Mouse (Mus musculus) thymus, adult 18-20 months (tissue): ENCODE data around the gene Defb20.
A peak's percentile ranks its signal among the peaks of the same experiment; 100 is the strongest.
"Not testable (repeated sequence)": the region's sequence is repeated elsewhere in the genome, so short reads cannot be mapped to it uniquely, and the experiment has no call there.

ENCODE experiments used
- DNase-seq, 2 experiments: peaks; one replicate each; pipeline ENCODE4 v3.0.0; 2022; ENCODE audit warnings: mixed read lengths in 2 of 2

The Defb20 gene

DNA sequence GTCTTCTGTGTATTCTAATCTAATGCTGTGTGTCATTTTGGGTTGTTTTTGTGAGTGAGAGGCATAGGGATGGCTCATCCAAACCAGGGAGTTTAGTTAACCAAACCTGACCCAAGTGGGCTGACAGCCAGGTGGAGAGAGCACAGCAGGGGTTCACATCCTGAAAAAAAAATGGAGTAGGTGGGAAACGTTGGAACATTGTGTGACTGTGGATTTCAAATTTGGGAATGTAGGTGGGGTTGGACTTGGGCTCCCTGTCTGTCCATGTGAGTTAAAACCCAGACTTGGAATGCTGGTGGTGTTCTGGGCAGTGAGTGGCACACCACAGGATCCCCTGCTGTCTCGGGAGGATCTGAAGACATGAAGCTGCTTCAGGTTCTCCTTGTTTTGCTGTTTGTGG is at the start of gene Defb20:
Gene Defb20 (plus strand): TSS at position 301 of the 400 bp plus-strand sequence.
- DNase-seq: no peak

DNA sequence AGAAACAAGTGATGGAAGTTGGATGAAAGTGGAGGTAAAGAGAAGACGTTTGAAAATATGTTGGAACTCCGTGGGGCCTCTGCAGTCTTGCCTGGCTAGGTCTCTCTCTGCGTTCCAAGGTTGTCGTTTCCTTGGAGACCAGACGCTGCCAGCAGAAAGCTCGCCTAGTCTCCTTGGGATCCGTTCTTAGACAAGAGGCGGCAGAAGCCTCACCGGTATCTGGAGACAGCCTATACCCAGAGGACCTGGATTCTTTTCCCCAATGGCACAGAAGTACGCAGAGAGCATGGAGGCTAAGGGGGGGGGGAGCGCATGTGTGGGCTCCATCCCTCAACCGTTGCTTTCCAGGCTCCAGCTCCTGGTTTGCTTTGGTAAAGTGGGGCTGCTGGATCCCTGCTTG is 49.4 kb upstream of the Defb20 start:
- no peak for DNase-seq

- DNase-seq: not testable (repeated sequence)
Measured at GRCm38 (mm10) chr2:152428481-152428880, 48.4 kb upstream of the Defb20 start.

DNA sequence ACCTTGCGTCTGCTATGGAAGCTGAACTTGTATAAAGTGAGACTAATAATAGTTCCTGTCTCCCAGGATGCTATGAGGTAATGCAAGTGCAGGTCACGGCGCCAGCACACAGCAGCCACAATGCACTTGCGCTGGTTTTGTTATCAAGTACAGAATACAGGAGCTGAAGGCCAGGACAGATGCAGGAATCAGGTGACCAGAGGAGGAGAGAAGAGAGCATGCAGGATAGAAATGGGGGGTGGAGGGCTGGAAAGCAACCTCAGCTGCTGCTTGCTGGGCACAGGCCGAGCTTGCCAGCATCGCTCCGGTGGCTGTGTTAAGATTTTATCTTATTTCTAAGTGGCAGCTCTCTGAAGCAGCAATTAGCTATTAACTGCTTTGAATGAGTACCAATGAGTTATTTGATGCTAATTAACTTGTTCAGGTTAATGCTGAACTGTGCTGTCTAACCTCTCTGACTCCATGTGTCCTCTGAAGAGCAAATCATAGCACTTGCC is 40.4 kb upstream of the Defb20 start:
- no peak for DNase-seq

DNA sequence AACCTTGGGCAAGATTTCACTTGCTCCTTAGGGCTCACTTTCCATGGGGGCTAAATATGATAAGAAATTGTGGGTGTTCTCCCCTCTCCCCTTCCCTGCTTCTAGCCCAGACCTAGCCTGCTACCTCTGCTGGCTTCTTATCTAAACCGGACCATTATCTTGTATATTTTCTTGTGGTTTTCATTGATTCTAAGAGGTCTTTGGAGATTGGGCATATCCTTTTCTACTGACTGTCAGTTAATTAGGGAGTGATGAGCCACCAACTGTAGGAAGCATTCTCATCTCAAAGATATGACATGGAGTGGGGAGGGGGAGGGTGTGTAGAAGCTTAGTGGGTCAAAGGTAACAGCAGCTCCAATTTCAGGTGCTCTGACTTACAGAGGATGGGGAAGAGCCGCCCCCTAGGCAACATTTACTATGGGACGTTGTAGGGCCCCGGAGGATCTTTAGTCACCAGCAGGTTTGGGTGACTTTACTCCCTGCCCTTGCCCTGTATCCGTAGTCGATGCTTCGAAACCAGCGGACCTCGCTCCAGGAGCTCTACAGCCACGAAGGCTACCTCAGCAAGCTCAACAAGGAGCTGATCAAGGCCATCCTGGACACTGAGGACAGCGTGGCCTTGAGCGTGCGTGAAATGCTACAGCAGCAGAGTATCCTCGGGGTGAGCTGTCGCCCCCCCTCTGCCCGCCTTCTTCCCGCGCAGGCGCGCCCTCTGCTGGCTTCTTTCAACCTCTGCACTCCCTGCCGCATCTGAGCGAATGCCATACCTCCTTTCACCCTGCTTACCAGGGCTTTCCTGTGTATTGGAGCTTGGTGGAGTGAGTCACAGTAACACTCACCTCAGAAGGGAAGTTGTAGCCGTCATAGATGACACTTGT is 39.6 kb upstream of the Defb20 start:
- peak; percentile 37 to 43 for DNase-seq

DNA sequence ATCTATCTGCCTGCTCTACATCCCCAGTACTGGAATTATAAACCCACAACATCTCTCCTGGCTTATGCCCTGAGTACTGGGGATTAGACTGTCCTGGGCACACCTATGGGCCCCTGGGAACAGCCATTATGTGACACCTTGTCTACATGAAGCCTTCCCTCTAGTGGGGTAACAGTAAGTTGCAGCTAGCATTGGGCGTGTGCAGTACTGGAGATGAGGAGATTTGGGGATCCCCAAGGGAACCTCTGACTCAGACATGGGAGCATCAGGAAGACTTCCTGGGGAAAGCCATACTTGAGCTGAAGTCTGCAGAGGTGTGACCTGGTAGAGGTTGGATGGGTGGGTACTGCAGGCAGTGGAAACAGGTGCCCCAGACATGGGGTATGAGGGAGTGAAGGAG is 37.9 kb upstream of the Defb20 start:
- no peak for DNase-seq

DNA sequence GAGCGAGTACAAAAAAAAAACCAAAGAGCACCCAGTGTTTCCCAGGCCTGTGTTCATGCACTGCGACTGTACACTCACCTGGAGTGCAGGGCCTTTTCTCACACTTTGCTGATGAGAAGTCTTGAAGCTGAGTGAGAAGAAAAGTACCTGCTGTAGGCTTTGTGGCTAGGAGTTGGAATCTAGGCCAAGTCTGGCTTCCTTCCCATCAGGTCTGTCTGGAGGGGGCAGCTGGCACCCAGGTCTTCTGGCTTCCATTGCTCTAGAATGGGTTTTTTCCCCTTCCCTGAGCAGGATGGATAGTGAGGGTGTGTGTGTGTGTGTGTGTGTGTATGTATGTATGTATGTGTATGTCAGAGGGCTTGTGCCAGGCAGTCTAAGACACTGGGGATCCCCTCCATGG is 37.0 kb upstream of the Defb20 start:
- no peak for DNase-seq

DNA sequence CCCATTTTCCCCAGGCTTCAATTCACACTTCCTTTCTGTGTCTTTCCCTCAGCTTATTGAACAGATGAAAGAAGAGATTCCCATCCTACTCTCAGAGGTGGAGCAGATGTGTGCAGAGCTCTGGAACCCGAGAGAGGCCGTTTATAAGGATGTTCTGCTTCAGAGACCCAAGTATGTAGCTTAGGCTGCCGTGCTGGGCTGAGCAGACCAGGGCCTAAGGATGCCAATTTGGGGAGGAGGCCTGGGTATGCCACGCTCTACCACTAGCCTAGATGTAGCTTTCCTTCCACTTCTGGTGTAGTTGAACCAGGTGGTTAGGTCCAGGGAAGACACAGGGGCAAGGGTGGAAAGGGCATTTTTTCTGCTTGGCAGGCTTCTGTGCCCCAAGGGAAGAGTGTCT is 34.5 kb upstream of the Defb20 start:
- no peak for DNase-seq

DNA sequence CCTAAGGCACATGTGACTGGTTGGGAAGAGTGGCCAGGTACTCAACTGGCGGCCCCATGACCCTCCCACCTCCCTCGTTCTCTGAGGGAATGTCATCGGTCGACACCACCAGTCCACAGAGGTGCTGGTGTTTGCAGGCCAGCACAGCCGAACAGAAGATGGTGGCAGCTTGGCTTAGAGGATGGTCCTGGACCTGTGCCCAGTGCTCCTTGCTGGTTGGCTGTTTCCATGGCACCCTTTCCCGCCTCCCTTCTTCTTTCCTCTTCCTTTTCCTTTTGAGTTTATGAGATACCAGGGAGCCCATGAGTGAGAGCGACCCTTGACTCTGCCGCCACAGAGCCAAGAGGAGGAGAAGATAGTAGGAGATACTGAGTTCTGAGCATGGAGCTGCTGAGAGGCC is 33.6 kb upstream of the Defb20 start:
- no peak for DNase-seq

DNA sequence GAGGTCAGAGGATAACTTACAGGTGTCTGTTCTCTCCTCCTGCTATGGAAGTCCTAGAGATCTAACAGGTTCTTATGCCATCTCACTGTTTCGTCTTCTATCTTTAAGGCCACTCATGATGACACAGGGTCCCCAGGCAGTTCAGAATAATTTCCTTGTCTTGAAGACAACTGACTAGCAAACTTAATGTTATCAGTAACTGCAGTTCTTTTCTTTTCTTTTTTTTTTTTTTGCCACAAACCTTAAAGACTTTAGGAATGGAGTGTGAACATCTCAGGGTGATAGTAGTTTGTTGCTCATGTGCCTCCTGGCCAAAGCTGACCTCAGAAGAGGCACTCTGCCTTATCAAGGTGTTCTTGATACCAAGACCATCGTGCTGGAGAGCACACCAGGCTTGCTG is 30.2 kb upstream of the Defb20 start:
- no peak for DNase-seq

DNA sequence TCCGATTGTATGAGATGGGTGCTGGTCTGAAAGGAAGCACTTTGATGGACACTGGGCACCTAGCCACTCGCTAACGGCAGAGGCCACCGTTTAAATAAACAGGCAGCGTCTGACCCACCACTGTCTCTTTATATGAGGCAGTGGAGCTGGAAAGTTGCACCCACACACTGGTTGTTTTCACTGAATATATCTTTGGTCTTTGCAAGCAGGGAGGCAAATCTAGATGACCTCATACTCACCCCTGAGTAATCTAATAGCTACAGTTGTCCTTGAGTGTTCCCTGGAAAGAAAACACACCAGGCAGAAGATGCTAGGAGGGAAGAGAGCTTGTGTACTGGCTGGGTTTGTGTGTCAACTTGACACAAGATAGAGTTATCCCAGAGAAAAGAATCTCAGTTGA is 29.4 kb upstream of the Defb20 start:
- DNase-seq: no peak

GRCm38 (mm10) chr2:152450241-152450640 is 26.6 kb upstream of the Defb20 start:
- DNase-seq: no peak

- DNase-seq: no peak
Measured at GRCm38 (mm10) chr2:152452101-152452781, 24.6 kb upstream of the Defb20 start.

GRCm38 (mm10) chr2:152459241-152459640 is 17.6 kb upstream of the Defb20 start:
- DNase-seq: no peak

DNA sequence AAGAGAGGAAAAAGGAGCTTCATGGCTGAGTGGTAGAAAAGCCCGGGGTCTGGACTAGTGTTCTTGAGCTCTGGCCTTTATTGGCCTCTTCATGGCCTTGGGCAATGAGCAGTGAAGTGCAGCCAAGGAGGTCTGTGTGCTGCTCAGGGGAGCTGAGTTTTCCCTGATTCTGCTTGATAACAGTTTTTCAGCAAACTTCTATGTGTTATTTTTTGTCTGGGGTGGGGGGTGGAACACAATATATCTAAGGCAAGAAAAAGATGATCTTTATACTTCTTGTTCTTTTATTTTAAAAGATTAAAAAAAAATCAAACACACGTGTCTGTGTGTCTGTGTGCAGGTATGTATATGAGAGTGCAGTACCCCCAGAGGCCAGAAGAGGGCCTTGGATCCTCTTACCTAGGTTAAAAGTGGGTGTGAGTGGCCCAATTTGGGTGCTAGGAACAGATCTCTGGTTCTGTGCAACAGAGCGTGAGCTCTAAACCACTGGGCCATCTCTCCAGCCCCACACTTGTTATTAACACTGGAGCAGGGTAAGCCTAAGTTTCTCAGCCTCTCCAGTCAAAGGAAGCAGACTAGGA is 12.2 kb upstream of the Defb20 start, which contains the start of gene Defb23:
Gene Defb23 (minus strand): TSS at position 51 of the 581 bp plus-strand sequence.
- DNase-seq: no peak

DNA sequence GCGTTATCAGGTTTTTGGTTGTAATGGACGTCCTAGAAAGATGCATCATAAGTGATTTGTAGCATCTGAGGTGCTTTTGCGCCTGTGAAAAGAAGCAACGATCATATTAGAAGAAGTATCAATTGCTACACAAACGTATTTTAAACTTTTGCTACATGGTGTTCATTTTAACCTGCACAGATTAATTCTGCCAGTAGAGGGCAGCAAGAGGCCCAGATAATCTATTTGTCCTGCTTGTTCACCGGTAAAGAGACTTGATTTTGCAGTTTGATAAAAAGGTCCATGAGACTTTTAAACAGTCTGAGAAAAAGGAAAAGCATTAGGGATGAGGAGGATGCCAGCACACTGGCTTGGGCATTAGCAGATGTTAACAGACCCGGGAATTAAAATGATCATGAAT is 5.9 kb upstream of the Defb20 start:
- DNase-seq: no peak

DNA sequence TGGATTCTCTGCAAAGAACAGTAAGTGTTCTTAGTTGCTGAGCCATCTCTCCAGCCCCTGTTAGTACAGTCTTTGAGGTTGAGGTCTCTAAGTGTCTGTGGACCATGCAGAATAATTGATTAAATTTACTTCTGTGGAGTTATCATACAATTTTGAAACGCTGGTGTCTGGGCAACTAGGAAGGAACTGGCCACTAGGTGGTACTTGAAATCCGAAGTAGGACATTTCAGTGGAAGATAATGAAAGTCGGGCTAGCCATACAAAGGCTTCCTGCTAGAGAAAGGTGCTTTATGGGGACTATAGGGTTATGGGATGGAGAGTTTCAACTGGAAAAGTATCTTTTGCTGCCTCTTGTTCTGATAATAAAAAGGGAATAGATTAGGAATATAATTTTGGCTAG is 4.4 kb upstream of the Defb20 start:
- no peak for DNase-seq

DNA sequence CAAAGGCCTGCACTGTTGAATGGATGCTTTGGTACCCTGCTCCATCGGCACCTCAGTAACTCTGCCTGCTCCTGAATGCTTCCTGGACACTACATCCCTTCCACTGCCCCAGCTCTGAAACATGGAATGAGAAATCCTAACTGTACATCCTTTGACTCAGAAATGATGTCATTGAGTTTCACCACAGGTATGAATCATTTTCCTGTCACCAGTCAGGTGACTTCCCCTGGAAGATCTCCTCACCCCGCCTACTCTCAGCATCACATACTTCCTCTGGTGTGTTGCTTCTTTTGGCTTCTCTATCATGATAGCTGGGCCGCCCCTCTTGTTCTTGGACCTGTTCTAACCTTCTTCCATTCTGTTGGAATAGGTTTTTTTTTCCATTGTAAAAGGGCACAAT is 4.0 kb downstream of the Defb20 start:
- DNase-seq: no peak

- DNase-seq: no peak
Measured at GRCm38 (mm10) chr2:152481726-152482125, 4.9 kb downstream of the Defb20 start.

DNA sequence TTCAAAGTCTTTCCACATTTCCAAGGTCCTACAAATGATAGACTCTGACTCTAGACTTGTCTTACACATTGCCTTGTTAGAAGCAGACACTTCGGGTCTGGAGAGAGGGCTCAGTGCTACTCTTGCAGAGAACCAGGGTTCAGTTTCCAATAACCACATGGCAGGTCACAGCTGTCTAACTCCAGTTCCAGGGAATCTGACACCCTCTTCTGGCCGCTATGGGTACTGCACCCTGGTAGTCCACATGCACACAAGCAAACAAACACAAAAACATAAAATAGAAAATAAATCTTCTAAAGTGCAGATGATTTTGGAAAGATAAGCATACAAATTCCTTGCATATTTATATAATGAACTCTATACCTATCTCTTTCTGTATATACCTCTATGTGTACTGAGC is 10.2 kb downstream of the Defb20 start:
- no peak for DNase-seq

DNA sequence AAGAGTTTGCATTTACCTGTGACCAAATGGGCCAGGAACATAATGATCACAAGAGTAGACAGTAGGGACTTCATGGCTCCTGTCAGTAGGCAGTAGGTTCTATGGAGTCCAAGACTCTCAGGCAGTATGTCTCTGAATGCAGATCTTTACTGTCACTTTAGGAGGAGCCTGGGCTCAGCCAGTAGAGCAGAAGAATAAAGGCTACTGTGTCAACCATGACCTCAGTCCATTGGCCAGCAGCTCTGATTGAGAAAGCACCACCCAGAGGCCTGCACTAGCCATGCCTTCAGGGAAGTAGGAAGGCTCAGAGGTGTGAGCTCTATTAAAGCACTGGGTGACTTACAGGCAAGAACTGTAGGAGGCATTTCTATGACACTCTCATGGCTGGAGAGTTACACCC is 13.2 kb downstream of the Defb20 start, which contains the start of gene Defb22:
Gene Defb22 (minus strand): TSS at position 101 of the 400 bp plus-strand sequence.
- no peak for DNase-seq

- no peak for DNase-seq
Measured at GRCm38 (mm10) chr2:152493151-152493550, 16.3 kb downstream of the Defb20 start.

DNA sequence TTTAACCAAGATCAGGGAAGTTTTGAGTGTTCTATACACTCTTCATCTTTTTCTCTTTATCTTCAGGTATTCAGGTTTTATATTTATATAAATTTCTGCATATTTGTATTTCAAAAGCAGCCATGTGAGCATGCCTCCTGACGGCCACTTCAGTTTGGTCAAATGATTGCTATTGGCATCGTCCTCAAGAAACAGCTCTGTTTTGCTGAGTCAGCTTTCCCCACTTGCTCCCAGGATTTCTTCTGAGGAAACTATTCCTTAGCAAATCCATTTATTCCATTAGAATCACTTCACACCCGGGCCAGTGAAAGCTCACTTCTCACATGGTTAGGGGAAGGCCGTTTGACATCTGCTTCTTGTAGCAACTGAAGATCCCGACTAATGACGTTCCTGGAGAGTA is 21.2 kb downstream of the Defb20 start:
- DNase-seq: no peak
